Mouse (Mus musculus) limb, embryonic 11.5 days (tissue): ENCODE data around the gene Kat5. TPM values are rescaled to one million over a fixed set of nuclear protein-coding genes. Genes with fewer than 3 reads are reported as not detected.

Source experiments
- ATAC-seq: fragments of 200-750 bp; cut with Nextera tagmentation; 2 replicates; pipeline ENCODE4 v1.8.0; 2017; ENCODE audit warnings: low read depth; ENCODE audit not compliant: insufficient number of reproducible peaks, low FRiP score, low TSS enrichment
- DNase-seq: peaks from one replicate; pipeline ENCODE4 v3.0.0-alpha.2; 2015; ENCODE audit warnings: low spot score
- H3K27ac ChIP-seq: fragments of 300-500 bp; sonication (generic); replicated peaks from 2 replicates; pipeline ENCODE4 v1.5.1; 2014; ENCODE audit warnings: low read depth, mild to moderate bottlenecking, low read length
- H3K27me3 ChIP-seq: fragments of 300-500 bp; sonication (generic); 2 replicates; pipeline ENCODE4 v1.6.1; 2014; ENCODE audit warnings: mild to moderate bottlenecking, low read length, mixed read lengths; ENCODE audit not compliant: control insufficient read depth, insufficient read depth
- H3K36me3 ChIP-seq: fragments of 300-500 bp; sonication (generic); 2 replicates; pipeline ENCODE4 v1.6.1; 2014; ENCODE audit warnings: mild to moderate bottlenecking, low read length, moderate library complexity, mixed read lengths; ENCODE audit not compliant: control insufficient read depth, insufficient read depth
- H3K4me1 ChIP-seq: fragments of 300-500 bp; sonication (generic); 2 replicates; pipeline ENCODE4 v1.6.1; 2014; ENCODE audit warnings: low read length, mixed read lengths; ENCODE audit not compliant: control insufficient read depth, insufficient read depth
- H3K4me2 ChIP-seq: fragments of 300-500 bp; sonication (generic); 2 replicates; pipeline ENCODE4 v1.6.1; 2014; ENCODE audit warnings: low read depth, mild to moderate bottlenecking, moderate library complexity; ENCODE audit not compliant: severe bottlenecking
- H3K4me3 ChIP-seq: fragments of 300-500 bp; sonication (generic); 2 replicates; pipeline ENCODE4 v1.5.1; 2014; ENCODE audit warnings: low read depth, low read length
- H3K9ac ChIP-seq: fragments of 300-500 bp; sonication (generic); 2 replicates; pipeline ENCODE4 v1.6.1; 2014; ENCODE audit warnings: mild to moderate bottlenecking, low read length
- H3K9me3 ChIP-seq: fragments of 300-500 bp; sonication (generic); 2 replicates; pipeline ENCODE4 v1.6.1; 2016; ENCODE audit warnings: low read length; ENCODE audit not compliant: control insufficient read depth
- WGBS: fragments of 180-500 bp; shearing (Covaris S2); extraction: QIAGEN DNeasy Blood & Tissue Kit; methylation state at CpG from one replicate; pipeline ENCODE4 v1.1.7; 2014; 5-methylcytosine and 5-hydroxymethylcytosine counted together
- polyA plus RNA-seq: library from polyadenylated mRNA; unstranded; fragments of >200 nt; fragmentation: Nextera tagmentation; extraction: Ambion mirVana; gene quantifications from 2 replicates; pipeline ENCODE4 v1.2.1, GENCODE M21; 2014

Kat5 gene
- polyA plus RNA-seq, 1 experiment from 2014 or later, result 36.6 TPM

DNA sequence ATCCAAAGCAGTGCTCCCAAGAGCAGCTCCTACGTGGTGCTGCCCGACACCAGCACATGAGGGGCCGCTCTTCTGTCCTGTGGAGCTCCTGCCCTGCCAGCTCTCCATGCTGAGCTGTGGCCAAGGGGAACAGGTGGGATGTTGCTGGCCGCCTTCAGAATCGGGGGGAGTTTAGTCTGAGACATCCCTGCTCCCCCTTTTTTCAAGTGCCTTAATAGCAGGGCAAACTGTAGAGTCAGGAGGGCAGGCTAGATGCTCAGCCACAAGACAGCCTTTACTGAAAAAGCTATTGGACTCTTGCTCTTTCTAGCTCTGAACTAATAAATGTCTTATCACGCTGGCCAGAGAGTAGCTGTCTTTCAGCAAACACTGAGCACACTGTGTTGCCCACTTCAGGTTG lies 37.8 kb upstream of the Kat5 start:
- H3K4me1 ChIP-seq, result 0 out of 2 replicates have a peak, but pooled peaks cover 6% of the 10 kb centered on the region
- ATAC-seq (no peak), DNase-seq (no peak)
- WGBS, result 91% methylated on average over 6 of the region's 6 CpGs
- 0 out of 2 replicates have a peak overlapping the region, but pooled peaks have one; percentile 27 for H3K9ac ChIP-seq
- H3K9me3 ChIP-seq, result no peaks in the 10 kb centered on the region
- no peak overlapping the region; the same call in 1 of the 2 replicates for H3K27ac ChIP-seq
- H3K36me3 ChIP-seq, result peaks cover 24% of the 10 kb centered on the region
- H3K4me2 ChIP-seq, result no peak overlapping the region
- no peaks in the 10 kb centered on the region for H3K27me3 ChIP-seq
- no peak overlapping the region for H3K4me3 ChIP-seq

DNA sequence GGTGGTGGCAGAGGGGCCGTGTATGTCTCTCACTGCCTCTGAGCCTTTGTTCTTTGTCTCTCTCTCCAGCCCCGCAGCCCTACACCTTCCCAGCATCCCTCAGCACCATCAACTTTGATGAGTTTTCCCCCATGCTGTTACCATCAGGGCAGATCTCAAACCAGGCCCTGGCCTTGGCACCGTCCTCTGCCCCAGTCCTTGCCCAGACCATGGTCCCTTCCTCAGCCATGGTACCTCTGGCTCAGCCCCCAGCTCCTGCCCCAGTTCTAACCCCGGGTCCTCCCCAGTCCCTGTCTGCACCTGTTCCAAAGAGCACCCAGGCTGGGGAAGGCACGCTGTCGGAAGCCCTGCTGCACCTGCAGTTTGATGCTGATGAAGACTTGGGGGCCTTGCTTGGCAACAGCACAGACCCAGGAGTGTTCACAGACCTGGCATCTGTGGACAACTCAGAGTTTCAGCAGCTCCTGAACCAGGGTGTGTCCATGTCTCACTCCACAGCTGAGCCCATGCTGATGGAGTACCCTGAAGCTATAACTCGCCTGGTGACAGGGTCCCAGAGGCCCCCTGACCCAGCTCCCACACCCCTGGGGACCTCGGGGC lies 36.8 kb upstream of the Kat5 start:
- Histone ChIP-seq H3K4me2 (no peak overlapping the region), H3K27me3 (no peaks in the 10 kb centered on the region), H3K4me3 (no peak overlapping the region), H3K27ac (no peak overlapping the region), H3K36me3 (peaks cover 31% of the 10 kb centered on the region), H3K4me1 (0 out of 2 replicates have a peak, but pooled peaks cover 6% of the 10 kb centered on the region), H3K9ac (no peak overlapping the region), H3K9me3 (no peaks in the 10 kb centered on the region)
- 90% methylated on average over 8 of the region's 8 CpGs for WGBS
- DNase-seq (no peak), ATAC-seq (no peak)

- ATAC-seq, result no peak
- Histone ChIP-seq H3K4me2 (no peak overlapping the region), H3K4me3 (no peak overlapping the region), H3K4me1 (0 out of 2 replicates have a peak, but pooled peaks cover 6% of the 10 kb centered on the region), H3K27me3 (no peaks in the 10 kb centered on the region), H3K27ac (no peak overlapping the region), H3K9ac (no peak overlapping the region), H3K9me3 (no peaks in the 10 kb centered on the region), H3K36me3 (peaks cover 37% of the 10 kb centered on the region)
- DNase-seq, result no peak
- WGBS, result 94% methylated on average over 9 of the region's 9 CpGs
These were observed 35.2 kb upstream of the Kat5 start for GRCm38 (mm10) chr19:5645280-5645679.

DNA sequence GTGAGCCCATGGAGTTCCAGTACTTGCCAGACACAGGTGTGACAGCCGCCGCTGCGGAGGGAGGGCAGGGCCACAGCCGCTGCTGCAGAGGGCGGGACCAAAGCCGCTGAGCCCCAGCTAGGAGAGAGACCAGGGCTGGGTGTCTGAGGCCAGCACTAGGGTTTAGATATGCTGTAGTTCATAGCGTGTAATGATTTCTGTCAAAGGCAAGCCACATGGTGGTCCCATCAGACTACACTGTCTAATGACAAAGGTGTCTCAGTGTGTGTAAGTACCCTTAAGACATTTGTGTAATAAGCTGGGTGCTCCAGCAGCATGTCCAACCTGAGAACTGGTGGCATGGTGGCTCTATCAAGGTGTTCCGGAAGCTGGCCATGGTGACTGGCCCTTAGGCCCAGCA lies 31.6 kb upstream of the Kat5 start:
- ATAC-seq (no peak), DNase-seq (no peak)
- Histone ChIP-seq H3K4me1 (peaks cover 7% of the 10 kb centered on the region), H3K27ac (no peak overlapping the region), H3K9ac (no peak overlapping the region), H3K4me3 (no peak overlapping the region), H3K36me3 (peaks cover 37% of the 10 kb centered on the region), H3K27me3 (no peaks in the 10 kb centered on the region), H3K9me3 (no peaks in the 10 kb centered on the region), H3K4me2 (no peak overlapping the region)
- 92% methylated on average over 8 of the region's 8 CpGs for WGBS

DNA sequence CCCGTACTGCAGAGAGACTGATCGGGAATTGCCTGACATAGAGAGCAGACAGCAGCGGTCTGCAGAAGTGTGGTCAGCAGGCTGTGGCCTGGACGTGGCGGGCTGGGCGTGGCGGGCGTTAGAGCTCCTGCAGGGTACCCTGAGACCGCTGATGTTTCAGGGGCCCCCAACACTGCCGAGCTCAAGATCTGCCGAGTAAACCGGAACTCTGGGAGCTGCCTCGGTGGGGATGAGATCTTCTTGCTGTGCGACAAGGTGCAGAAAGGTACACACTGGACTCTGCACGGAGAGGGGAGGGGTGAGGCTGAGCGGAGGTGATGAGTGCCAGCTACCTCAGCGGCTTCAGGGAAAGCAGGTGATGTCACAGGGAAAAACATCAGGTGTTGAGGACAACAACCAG lies 31.0 kb upstream of the Kat5 start:
- no peak overlapping the region for H3K27ac ChIP-seq
- H3K9ac ChIP-seq, result no peak overlapping the region
- no peak overlapping the region for H3K4me2 ChIP-seq
- ATAC-seq (no peak), DNase-seq (no peak)
- 89% methylated on average over 17 of the region's 17 CpGs for WGBS
- no peaks in the 10 kb centered on the region for H3K9me3 ChIP-seq
- peaks cover 8% of the 10 kb centered on the region for H3K4me1 ChIP-seq
- H3K27me3 ChIP-seq, result no peaks in the 10 kb centered on the region
- H3K4me3 ChIP-seq, result no peak overlapping the region
- peaks cover 34% of the 10 kb centered on the region for H3K36me3 ChIP-seq

GRCm38 (mm10) chr19:5640339-5640738 lies 30.3 kb upstream of the Kat5 start:
- H3K9ac ChIP-seq, result no peak overlapping the region
- no peaks in the 10 kb centered on the region for H3K9me3 ChIP-seq
- no peak overlapping the region for H3K27ac ChIP-seq
- no peaks in the 10 kb centered on the region for H3K27me3 ChIP-seq
- no peak for DNase-seq
- no peak overlapping the region for H3K4me2 ChIP-seq
- ATAC-seq, result no peak
- 56% methylated on average over 9 of the region's 9 CpGs for WGBS
- H3K4me1 ChIP-seq, result peaks cover 8% of the 10 kb centered on the region
- H3K4me3 ChIP-seq, result no peak overlapping the region
- peaks cover 29% of the 10 kb centered on the region for H3K36me3 ChIP-seq

DNA sequence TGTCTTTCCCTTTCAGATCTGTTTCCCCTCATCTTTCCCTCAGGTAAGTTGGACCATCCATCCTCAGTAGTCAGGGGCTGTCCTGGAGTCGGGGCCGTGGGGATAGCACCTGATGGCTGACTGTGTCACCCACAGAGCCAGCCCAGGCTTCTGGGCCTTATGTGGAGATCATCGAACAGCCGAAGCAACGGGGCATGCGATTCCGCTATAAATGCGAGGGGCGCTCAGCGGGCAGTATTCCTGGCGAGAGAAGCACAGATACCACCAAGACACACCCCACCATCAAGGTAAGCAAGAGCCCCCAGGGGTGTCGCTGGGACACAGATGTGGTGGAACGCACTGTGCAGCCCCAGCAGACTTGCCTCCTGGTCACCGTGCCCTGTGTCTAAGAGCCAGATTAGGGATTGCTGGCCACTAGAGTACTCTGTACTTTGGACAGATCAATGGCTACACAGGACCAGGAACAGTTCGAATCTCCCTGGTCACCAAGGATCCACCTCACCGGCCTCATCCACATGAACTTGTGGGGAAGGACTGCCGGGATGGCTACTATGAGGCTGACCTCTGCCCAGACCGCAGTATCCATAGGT lies 28.5 kb upstream of the Kat5 start:
- H3K9ac ChIP-seq, result peak overlapping the region; percentile 71
- H3K4me1 ChIP-seq, result peaks cover 8% of the 10 kb centered on the region
- ATAC-seq (no peak), DNase-seq (no peak)
- H3K4me3 ChIP-seq, result peak overlapping the region; percentile 74
- H3K27me3 ChIP-seq, result no peaks in the 10 kb centered on the region
- no peak overlapping the region for H3K27ac ChIP-seq
- peaks cover 29% of the 10 kb centered on the region for H3K36me3 ChIP-seq
- peak overlapping the region; percentile 72 for H3K4me2 ChIP-seq
- WGBS, result 92% methylated on average over 18 of the region's 18 CpGs
- H3K9me3 ChIP-seq, result no peaks in the 10 kb centered on the region

DNA sequence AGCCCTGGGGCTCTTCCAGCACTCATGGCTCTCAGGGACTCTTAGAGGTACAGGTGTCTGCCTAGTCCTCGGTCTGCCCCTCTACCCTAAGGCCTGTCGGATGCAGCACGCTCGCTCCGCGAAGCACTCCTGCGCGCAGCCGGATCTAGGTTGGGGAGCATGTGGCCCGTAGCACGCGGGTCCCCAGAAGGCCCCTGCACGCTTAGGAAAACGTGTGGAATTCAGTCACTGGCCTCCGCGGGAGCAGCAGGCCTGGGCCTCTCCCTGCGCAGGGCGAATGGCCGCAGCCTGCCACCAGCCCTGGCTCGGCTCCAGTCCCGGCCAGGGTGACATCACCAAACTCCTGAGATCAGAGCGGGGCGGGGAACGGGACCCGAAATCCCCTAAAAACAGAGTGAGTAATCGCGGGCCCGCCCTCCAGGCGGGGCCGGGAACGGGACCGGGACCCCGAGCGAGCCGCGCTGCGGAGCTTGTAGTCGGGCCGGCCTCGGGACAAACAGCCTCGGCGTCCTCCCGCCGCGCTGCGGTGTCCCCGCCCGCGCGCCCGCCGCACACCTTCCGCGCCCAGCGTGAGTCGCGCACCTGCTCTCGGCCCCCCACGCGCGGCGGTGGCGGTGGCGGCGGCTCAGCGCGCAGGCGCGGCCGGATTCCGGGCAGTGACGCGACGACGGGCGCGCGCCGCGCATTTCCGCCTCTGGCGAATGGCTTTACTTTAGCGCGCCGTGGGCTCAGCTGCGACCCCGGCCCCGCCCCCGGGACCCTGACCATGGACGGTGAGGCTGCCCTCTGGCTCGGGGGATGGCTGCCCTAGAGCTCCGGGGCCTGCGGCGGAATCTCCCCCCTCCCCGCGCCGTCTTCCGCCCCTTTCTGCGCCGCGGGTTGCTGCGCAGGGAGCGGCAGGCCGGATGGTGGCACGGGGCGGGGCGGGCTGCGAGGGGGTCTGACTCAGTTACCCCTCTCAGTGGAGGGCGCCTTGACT lies 27.3 kb upstream of the Kat5 start, which contains the start of gene Rela:
Gene Rela (plus strand): TSS at position 415 of the 979 bp plus-strand sequence.
- Histone ChIP-seq H3K27ac (peak within 1 kb of the TSS; percentile 58), H3K4me1 (peaks cover 8% of the 10 kb centered on the region), H3K9me3 (no peaks in the 10 kb centered on the region), H3K9ac (peak within 1 kb of the TSS; percentile 71), H3K27me3 (no peaks in the 10 kb centered on the region), H3K4me3 (peak within 1 kb of the TSS; percentile 74), H3K4me2 (peak within 1 kb of the TSS; percentile 72), H3K36me3 (peaks cover 19% of the 10 kb centered on the region)
- peak; percentile 79 for ATAC-seq
- DNase-seq, result peak; percentile 85
- WGBS, result under 1% methylated on average over 108 of the region's 109 CpGs
